Mouse (Mus musculus) lung, postnatal 0 days (tissue): ENCODE data around the gene Tcf7l2.

ENCODE experiments used
- CTCF ChIP-seq: IDR thresholded peaks from 2 replicates; pipeline ENCODE4 v1.5.1; 2016; ENCODE audit warnings: antibody characterized with exemption, mild to moderate bottlenecking
- EP300 ChIP-seq: IDR thresholded peaks from 2 replicates; pipeline ENCODE4 v1.6.1; 2016; ENCODE audit warnings: antibody characterized with exemption, mild to moderate bottlenecking, control low read depth

GRCm38 (mm10) chr19:55720409-55721092, 21.1 kb upstream of the Tcf7l2 start:
- no peak for TF ChIP-seq CTCF
- TF ChIP-seq EP300, result no peak
